Mouse (Mus musculus) gonadal fat pad, adult 2 months (tissue): ENCODE results near the gene Crispld2. TPM values are rescaled to one million over a fixed set of nuclear protein-coding genes. Genes with fewer than 3 reads are reported as not detected.

Experiments used
- DNase-seq: peaks from one replicate; pipeline ENCODE4 v3.0.0-alpha.2; 2012; ENCODE audit warnings: low read depth
- polyA plus RNA-seq: library from polyadenylated mRNA; depleted of rRNA; stranded (reverse); fragments of >200 nt; gene quantifications from 2 replicates; pipeline ENCODE4 v1.2.3, GENCODE M21; 2012; rRNA removed

Crispld2 gene
- polyA plus RNA-seq = 36.5 and 48.8 TPM in 2 replicates

DNA sequence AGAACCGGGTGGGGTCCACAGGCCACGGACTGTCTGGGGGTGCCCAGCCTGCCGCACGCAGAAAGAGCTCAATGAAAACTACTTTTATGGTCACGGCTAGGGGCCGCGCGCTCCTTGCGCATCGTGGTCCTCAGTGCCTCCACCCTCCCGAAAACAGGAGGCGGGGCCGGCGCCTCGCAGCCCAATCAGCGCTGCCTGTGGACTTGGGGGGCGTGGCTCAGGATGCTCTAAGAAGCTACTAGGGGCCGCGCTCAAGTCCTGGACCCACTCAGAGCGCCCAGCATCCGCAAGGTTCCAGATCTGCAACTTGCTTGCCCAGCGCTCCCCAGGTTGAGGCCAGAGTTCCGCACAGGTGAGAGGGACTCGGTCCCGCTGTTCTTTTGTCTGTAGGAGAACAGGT lies at the start of gene Crispld2:
TSS of gene Crispld2 (plus strand) at position 190 of the 400 bp plus-strand sequence.
- DNase-seq = no peak

DNA sequence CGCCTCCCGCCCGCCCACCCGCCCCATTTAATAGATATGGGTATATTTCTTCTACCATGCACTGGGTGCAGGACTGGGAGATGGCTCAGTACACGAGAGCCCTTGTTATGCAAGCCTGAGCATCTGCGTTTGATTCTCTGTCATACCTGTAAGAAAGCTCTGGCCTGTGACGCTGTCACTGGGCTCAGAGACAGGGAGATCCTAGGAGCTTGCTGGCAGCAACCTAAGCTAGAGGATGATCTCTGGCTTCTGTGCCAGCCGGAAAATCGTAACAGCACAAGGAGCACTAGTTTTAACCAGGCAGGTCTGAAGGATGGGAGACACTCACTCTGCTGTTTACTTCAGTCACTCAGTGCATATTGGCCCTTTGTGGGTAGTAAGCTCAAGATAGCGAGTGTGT lies 48.6 kb upstream of the Crispld2 start:
- DNase-seq = no peak

DNA sequence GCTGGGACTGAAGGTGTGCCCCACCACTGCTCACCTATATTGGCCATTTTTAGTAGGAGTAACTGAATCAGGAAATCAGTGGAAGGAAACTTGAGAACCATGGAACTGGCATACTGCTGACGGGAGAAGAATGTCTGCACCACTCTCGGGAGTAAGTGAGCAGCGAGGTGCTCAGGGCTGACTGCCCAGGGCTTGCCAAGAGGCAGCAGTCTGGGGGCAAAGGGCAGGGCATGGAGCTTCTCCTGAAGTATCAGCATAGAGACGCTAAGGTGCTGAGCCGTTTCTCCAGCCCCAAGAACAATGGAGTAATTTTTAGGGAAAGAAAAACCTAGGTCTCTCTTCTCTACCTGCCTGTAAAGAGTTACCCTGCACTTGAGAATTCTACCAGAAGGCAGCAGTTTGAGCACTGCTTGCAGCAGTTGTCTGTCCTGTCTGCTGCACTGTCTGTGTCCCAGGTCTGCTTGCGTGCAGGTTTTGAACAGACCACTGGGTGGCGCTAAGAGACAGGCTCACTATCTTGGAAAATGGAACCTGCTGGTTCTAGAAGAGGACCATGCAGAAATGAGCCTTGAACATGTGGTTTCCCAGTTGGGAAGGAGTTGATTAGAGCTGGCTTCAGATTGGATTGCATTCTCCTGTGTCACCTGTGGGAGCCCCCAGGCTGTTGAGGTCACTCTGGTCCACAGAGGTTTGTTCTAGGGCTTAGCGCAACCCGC lies 48.0 kb upstream of the Crispld2 start:
- peak; percentile 31 for DNase-seq

DNA sequence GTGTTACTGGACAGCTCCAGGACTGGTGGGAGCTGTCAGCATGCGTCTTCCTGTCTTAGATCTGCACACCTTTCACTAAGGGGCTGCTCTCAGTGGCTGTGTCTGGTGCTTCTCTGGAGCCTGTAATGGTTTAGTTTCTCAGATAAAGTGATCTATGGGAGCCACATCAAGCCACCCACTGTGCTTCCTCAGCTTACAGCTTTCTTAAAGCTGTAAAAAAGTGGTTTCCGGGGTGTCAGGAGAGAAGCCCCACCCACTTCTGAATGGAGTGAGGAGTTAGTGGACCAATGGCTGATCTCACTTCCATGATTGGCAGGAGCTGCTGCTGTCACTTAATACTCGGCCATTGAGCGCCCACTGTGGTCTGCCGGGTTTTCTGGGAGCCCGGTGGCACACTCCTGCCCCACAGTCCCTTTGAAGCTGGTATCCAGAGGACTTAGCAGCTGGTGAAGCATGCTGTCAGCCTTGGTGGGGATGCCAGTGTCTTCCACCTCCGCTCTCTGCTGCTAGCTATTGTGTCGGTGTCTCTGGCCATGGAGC lies 45.8 kb upstream of the Crispld2 start:
- DNase-seq = no peak

DNA sequence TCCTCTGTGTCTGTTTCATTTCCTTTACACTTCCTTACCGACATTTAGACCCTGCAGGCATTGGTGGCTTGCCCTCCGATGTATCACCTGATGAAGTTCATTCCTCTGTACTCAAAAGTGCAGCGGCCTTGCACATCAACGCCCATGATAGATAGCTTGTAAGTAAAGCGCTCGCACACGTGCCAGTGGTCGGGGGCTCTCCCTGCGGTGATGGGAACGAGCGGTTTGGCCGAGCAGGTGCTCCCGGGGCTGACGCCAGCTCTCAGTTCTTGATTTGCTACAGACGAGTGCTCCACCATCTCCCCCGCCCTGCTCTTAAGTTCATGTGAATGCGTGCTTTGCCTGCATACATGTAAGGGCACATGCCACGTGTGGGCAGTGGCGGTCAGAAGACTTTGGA lies 44.6 kb upstream of the Crispld2 start:
- no peak for DNase-seq

DNA sequence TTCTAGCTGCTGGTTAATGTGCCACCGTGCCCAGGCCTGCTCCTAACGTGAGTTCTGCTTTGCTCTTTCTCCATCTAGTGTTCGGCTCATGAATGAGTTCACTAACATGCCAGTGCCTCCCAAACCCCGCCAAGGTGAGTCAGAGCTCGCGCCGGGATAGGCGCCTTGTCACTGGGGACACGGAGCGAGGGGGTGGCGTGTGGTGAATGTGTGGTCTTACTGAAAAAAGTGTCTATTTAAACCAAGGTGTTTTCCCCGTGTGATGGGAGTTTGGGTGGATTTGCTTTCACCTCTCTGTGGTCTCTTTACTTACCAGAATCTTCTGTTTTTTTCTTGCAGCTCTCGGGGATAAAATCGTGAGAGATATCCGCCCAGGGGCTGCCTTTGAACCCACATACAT lies 43.9 kb upstream of the Crispld2 start:
- no peak for DNase-seq

DNA sequence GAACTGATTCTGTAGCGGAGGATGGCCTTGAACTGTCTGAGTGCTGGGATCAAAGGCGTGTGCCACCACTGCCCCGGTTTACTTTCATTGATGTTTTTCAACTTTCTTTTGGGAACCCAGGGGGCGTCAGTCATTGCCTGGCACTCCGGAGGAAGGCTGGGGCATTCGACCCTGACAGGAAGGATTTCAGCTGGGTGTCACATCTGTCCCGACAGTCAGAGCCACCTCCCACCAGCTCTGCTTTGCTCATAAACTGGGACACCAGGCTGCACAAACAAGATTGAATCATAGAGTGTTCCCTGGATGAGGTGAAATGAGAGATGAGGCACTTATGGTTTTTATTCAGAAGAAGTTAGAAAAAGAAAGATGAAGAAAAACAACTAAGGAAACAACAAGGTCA lies 40.0 kb upstream of the Crispld2 start:
- no peak for DNase-seq

DNA sequence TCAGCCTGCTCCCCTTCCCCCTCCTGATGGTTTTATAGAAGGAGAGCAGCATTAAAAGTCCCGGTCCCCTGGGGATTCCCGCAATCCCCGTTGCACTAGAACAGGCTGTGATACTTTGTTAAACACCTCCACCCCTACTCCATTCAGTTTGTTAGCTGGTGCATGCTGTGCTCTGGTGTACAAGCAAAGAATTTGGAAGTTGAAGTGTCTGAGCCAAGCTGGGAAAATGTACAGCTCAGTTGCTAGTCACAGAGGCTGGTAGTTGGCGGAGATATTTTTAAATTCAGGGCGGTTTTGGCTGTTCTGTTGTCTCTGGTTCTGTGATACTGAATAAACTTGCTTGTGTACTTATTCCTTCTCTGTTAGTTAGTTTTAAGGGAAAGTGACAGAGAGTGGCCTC lies 39.5 kb upstream of the Crispld2 start:
- no peak for DNase-seq

DNA sequence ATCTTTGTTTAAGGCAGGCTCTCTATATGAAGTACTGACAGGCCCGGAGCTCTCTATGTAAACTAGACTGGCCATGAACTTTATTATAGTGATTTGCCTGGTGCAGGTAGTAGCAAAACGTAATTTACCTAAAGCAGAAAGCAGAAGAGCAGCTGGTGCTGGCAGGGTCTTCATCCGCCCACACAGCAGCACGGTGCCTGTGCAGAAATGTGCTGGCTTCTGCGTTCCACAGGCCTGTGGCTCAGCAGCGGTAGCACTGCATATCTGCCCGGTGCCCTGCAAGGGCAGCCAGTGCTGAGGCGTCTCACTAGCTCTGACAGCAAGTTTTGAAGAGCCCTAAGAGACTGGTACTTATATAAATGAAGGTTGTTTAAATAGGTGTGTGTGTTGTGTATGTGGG lies 36.9 kb upstream of the Crispld2 start:
- no peak for DNase-seq

DNA sequence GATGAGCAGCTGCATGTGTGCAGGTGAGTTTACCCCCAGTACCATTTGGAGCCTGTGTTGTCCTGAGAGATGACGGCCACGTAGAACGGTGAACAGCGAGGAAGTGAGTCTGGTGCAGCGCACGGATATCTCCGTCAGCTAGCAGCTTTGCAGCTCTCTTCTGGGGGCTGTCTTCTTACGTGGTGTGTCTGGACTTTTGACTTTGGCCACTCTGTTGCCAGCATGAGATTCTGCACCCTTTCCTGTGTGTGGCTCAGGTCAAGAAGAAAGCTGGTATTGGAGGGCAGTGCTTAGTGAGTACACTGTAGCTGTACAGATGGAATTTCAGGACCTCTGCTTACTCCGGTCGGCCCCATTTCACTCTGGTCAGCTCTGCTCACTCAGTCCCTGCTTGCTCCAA lies 34.2 kb upstream of the Crispld2 start:
- no peak for DNase-seq

DNA sequence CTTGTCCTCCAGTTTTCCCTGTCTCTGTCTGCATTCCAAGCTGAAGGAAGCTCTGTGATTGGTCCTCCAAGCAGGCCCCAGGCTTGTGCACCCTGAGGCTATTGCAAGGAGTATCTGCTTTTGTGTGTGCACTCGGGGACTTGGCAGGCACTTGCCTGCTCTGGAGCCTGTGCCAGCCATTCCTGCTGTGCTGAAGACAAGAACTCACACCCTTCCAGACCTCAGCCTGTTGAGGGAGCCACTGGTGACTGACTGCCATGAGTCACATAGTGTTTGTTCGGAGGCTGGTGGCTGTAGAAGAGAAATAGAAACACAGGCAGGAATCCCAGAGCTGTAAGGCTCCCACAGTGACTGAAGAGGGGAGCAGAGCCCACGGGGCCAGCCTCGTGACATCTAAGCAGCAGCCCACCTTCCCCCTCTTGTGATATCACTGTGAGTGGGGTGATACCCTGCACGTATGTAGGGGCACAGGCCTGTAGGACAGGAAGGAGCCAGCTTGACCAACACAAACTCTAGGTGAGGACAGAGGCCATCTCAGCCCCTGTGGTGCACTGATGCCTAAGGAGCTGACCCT lies 31.6 kb upstream of the Crispld2 start:
- DNase-seq = no peak

DNA sequence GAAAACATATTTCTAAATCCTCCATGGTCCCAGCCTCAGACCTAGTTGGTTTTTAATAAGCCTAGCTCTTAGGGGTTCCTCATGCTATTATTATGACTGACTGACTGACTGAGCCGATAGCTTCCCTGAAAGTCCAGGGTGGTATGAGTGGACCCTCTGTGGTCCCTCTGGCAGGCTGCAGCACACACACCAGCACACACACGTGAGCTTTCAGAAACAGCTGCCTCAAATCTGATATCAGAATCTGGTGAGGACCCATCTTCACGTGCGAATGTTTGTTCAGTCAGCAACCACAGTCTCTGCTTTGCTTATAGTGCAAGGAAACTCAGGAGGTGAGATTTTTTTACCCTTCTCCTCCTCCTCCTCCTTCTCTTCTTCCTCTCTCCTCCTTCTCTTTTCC lies 27.4 kb upstream of the Crispld2 start:
- DNase-seq = no peak

DNA sequence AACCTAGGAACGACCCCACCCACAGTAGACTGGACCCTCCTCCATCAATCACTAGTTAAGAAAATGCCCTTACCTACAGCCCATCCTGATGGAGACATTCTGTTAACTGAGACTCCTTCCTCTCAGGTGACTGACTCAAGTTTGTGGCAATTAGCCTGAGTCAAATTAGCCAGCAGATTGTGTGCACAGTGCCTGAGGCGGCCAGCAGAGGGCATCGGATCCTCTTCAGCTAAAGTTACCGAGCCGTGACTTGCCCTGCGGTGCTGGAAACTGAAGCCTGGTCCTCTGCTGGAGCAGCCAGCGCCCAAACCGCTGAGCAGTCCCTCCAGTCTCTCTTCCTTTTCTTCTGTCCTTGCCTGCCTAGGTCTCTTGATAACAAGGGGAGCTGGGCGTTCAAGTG lies 24.8 kb upstream of the Crispld2 start:
- DNase-seq = no peak

DNA sequence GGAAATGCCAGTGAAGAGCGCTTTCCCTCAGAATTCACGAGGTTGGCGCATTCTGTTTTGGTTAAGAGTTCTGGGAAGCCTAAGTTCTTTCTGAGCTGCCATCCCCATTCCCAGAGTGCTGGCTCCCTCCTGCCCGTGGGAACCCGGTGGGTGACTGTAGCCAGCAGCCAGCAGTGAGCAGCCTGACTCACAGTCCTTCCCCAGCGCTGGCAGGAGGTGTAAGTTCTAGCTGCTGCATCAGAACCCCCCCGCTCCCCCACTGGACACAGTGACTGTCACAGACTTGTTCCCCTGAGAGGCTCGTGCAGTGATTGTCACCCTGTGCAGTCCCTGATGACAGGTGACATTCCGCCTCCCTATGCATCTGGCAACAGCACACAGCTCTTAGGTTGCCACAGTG lies 22.1 kb upstream of the Crispld2 start:
- no peak for DNase-seq

DNA sequence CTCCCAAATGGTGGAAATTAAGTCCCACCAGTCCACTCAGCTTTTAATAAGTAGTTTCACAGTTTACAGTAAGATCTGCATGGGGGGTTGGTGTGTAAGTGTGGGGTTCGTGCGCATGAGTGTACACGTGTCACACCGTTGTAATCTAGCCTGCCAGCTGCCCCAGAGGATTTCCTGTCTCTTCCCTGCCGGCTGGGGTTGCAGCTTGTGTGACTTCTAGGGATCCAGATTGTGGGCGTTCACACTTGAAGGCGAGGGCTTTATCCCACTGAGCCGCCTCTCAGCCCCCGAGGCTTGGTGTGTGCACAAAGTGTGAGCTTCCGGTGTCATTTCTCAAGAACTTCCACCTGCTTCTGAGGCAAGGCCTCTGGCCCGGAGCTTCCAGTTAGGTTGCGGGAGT lies 19.7 kb upstream of the Crispld2 start:
- no peak for DNase-seq

DNA sequence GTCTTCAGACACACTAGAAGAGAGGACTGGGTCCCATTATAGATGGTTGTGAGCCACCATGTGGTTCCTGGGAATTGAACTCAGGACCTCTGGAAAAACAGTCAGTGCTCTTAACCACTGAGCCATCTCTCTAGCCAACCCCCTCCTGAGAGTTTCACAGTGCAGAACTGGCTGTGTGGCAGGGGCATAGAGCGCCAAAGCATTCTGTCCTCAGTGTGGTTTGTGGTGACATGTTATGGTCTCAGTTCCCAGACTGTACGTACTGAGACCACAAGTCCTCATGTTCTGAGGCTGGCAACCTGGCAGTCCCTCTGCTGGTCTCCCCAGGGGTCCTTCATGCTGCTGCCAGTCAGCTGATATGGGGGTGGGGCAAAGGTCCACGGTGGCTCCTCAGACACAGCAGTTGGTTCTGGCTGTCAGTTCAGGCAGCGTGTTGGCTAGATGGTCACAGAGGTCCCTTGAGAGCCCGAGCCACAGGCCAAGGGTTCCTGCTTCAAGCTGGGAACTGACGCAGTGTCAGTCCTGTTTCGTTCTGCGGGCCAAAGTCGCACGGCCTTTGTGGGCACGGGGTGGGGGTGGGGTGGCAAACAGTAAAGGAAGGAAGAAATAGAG lies 13.4 kb upstream of the Crispld2 start:
- no peak for DNase-seq

DNA sequence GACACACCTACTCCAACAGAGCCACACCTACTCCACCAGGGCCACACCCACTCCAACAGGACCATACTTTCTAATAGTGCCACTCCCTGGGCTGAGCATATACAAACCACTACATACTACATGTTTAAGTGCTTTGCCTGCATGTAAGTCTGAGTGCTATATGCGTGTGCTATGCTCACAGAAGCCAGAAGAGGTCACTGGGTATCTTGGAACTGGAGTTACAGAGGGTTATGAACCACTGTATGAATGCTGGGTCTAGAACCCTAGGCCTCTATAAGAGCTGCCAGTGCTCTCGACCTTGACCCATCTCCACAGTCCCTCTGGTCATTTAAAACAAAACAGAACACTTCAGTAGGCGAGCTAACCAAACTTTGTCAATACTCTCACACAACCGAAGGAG lies 11.0 kb upstream of the Crispld2 start:
- no peak for DNase-seq

DNA sequence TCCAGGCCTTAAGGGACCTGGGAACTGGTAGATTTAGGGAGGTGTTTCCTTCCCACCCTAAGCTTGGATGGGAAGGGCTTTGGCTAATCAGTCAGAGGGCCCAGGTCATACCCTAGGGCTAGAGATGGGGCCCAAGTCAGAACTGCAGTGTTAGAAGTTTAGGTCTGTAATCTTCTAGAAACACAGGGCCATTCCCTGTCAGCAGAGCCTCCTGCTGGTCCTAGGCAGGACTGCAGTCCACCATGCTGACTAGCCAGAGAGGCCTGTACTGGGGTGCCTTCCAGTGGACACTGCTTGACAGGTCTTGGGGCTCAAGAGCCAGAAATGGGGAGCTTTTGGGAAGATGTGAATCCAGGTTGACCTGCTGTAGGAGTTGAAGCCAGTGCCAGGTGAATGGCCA lies 8.2 kb upstream of the Crispld2 start:
- DNase-seq = no peak

DNA sequence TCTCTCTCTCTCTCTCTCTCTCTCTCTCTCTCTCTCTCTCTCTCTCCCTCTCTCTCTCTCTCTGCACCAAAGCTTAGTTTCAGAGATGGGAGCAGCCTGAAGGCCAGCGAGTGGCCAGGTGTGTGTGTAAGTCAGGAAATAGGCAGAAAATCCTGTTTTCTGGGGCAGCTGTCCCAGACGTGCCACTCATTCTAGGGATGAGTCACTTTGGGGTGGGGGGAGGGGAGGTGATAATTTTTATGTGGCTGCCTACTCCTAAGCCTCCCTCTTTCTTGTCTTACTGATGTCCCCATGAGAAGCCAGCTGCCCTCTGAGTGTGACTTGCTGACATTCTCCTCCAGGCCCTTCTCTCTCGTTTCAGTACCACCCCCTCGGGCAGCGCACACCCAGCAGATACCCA lies 6.1 kb upstream of the Crispld2 start:
- DNase-seq = no peak

DNA sequence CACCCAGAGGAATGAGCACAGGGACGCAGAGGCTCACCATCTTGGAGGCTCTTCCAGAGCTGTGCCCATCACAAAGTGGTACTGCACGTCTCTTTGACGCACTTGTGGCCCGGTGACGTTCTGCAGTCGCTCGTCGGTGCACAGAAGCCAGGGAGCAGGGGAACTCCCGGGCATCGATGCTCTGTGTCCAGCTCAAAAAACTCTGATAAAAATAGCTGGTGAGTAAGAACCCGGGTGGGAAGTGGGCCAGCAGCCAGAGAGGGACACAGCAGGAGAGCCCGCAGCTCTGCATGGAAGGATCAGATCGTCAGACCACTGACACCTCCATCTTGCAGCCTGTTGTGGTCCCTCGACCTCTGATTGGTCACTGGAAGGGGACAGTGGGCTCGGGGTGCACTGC lies 4.2 kb upstream of the Crispld2 start:
- no peak for DNase-seq

DNA sequence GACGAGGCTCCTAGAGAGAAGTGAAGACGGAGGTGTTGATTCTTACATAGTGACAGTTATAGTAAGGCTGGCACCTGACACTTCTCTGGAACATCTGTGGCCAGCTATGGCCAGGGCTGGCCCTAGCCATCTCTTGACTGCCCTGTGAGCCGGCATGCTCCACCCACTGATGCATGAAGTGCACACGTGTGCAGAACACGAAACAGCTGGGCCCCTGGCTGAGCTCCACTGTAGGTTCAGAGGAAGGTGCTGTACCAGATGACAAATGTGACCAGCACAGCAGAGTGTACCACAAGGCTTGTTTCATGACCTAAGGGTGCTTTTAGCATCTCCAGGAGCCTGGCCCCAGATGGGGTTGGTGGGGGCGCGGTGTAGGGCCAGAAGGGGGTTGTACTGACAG lies 1.9 kb downstream of the Crispld2 start:
- no peak for DNase-seq

DNA sequence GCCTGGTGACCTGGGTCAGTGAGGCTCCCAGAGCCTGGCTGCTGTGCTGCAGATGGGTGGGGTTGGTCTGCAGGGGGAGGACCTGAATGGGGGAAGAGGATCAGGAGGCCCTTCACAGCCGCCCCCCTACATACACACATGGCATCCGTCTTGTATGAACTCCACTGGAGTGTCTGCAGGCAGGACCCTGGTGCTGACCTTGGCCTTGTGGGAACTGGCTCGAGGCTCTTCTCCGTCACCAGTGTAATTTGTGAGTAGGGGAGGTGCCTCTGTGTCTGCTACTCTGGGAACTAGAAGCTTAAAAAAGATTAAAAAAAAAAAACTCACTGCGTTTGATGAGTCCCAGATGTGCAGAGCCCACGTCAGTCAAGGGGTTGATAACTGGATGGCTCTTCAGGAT lies 2.3 kb downstream of the Crispld2 start:
- no peak for DNase-seq

DNA sequence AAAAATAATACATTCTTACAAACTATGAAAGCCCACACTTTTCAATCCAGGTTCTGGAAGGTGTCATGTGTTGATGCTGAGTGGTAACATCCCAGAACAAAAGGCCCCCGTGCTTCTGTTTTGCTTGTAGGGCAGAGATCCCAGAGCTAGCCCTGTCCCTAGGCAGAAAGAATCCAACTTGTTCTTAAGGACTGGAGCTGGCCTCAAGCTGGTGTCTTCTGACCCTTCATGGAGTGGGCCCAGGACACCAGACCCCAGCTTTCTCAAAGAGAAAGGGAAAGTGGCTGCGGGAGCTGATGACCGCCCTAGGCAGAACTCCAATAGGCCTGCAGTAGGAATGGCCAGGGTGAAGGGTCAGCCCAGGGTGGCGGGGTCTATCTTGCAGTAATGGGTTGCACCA lies 5.0 kb downstream of the Crispld2 start:
- DNase-seq = no peak
